Mouse (Mus musculus) neural tube, embryonic 12.5 days (tissue): ENCODE data around the gene Gmds. TPM values are rescaled to one million over a fixed set of nuclear protein-coding genes. Genes with fewer than 3 reads are reported as not detected.
A peak's percentile ranks its signal among the peaks of the same experiment; 100 is the strongest.

Experiments
- ATAC-seq: fragments of 200-750 bp; cut with Nextera tagmentation; 2 replicates; pipeline ENCODE4 v1.8.0; 2017; ENCODE audit warnings: low read depth, mild to moderate bottlenecking, moderate TSS enrichment, moderate library complexity; ENCODE audit not compliant: low FRiP score
- H3K27ac ChIP-seq: fragments of 300-500 bp; sonication (generic); 2 replicates; pipeline ENCODE4 v1.5.1; 2016
- H3K27me3 ChIP-seq: fragments of 300-500 bp; sonication (generic); replicated peaks from 2 replicates; pipeline ENCODE4 v1.6.1; 2016; ENCODE audit warnings: mild to moderate bottlenecking
- H3K36me3 ChIP-seq: fragments of 300-500 bp; sonication (generic); 2 replicates; pipeline ENCODE4 v1.6.1; 2016; ENCODE audit warnings: mild to moderate bottlenecking
- H3K4me1 ChIP-seq: fragments of 300-500 bp; sonication (generic); 2 replicates; pipeline ENCODE4 v1.6.1; 2016
- H3K4me2 ChIP-seq: fragments of 300-500 bp; sonication (generic); replicated peaks from 2 replicates; pipeline ENCODE4 v1.6.1; 2016; ENCODE audit warnings: mild to moderate bottlenecking
- H3K4me3 ChIP-seq: fragments of 300-500 bp; sonication (generic); 2 replicates; pipeline ENCODE4 v1.5.1; 2016
- H3K9ac ChIP-seq: fragments of 300-500 bp; sonication (generic); 2 replicates; pipeline ENCODE4 v1.6.1; 2016; ENCODE audit warnings: mild to moderate bottlenecking
- H3K9me3 ChIP-seq: fragments of 300-500 bp; sonication (generic); 2 replicates; pipeline ENCODE4 v1.6.1; 2016; ENCODE audit warnings: mild to moderate bottlenecking
- WGBS: fragments of 180-500 bp; shearing (Covaris S2); methylation state at CpG from one replicate; pipeline ENCODE4 v1.1.7; 2016; 5-methylcytosine and 5-hydroxymethylcytosine counted together
- polyA plus RNA-seq: library from polyadenylated mRNA; unstranded; fragments of >200 nt; fragmentation: Nextera tagmentation; extraction: Ambion mirVana; gene quantifications from 2 replicates; pipeline ENCODE4 v1.2.1, GENCODE M21; 2016

Gene Gmds
- polyA plus RNA-seq, 1 experiment from 2014 or later: 30.2 TPM

DNA sequence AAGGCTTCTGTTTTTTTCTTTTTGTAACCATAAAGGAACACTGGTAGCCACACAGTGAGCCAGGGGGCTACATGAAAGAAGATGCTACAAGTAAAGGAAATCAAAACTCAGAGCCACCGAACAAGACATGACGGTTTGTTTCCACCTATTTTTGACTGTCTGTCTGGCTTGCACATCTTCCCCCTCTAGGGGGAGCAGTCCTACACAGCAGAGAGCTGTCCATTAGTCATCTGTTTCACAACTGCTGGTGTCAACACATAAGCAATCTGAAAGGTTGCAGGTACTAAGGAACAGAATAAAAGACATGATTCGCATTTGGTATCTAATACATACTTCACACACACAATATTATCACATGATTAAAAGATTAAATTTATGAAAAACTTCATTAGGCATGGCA, 25.9 kb downstream of the Gmds start:
- Histone ChIP-seq H3K4me3 (no peak overlapping the region), H3K27me3 (no peaks in the 10 kb centered on the region), H3K9ac (no peak overlapping the region), H3K4me1 (no peaks in the 10 kb centered on the region), H3K4me2 (no peak overlapping the region), H3K36me3 (no peaks in the 10 kb centered on the region), H3K27ac (no peak overlapping the region), H3K9me3 (no peaks in the 10 kb centered on the region)
- ATAC-seq: no peak
- 72% methylated on average over 3 of the region's 3 CpGs for WGBS

DNA sequence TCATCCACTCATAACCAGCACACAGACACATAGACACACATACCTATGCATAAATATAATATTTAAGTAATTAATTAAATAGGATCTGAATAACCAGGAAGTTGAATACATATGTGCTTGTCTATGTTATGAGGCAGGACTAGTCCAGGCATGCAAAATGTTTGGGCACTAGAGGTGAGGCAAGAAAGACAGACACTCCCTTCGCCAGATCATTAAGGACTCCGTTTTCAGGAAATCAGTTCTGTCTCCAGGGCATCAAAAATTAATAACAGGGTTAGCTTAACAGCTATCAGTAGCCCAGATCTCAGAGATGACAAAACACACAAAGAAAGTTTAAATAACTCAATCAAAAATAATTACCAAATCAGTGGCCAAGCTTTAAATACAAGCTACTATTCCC, 27.1 kb downstream of the Gmds start:
- no peak for ATAC-seq
- H3K27ac ChIP-seq: no peak overlapping the region
- no peak overlapping the region for H3K4me2 ChIP-seq
- no peak overlapping the region for H3K9ac ChIP-seq
- H3K4me1 ChIP-seq: no peaks in the 10 kb centered on the region
- H3K27me3 ChIP-seq: no peaks in the 10 kb centered on the region
- no peaks in the 10 kb centered on the region for H3K36me3 ChIP-seq
- H3K9me3 ChIP-seq: no peaks in the 10 kb centered on the region
- 90% methylated on average over 2 of the region's 2 CpGs for WGBS
- no peak overlapping the region for H3K4me3 ChIP-seq

DNA sequence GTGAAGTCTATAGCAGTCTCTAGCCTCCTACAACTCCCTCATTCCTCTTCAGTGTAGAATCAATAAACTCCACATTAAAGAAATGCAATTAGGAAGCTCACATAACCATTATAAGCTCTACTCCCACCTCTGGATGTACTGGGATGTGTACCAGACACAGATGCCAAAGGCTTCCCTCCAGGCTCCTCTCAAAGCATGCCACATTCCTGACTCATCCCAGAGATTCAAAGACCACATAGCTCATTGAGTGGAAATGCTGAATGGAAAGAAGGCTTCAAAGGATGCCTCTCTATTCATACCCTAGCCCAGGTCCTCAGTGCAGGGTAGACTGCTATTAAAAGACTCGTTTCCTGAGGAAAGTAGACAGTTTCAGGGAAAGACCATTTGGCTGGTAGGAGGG, 40.1 kb downstream of the Gmds start:
- H3K4me2 ChIP-seq: no peak overlapping the region
- H3K9ac ChIP-seq: no peak overlapping the region
- no peaks in the 10 kb centered on the region for H3K4me1 ChIP-seq
- H3K27me3 ChIP-seq: no peaks in the 10 kb centered on the region
- H3K4me3 ChIP-seq: no peak overlapping the region
- no peak overlapping the region for H3K27ac ChIP-seq
- no peaks in the 10 kb centered on the region for H3K36me3 ChIP-seq
- WGBS: 3% methylated on average over 1 of the region's 1 CpGs
- ATAC-seq: no peak
- no peaks in the 10 kb centered on the region for H3K9me3 ChIP-seq

DNA sequence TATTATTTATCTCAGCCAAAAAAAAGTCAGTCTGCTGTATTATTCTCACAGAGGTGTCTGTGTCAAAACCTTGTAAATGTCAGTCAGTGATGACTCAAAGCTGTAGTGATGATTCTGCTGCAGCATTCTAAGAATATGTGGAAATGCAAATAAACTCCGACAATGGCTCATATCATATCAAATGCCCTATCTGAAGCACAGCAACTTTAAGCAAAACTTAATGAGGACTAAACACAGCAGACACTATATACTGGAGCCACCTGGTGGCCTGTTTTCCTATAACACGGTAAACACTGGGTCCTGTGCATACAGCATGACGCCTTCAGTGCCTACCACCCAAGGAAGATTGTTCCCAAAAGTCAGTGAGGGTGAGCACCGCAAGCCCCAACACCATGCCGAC, 41.1 kb downstream of the Gmds start:
- no peak overlapping the region for H3K27ac ChIP-seq
- H3K4me1 ChIP-seq: no peaks in the 10 kb centered on the region
- no peaks in the 10 kb centered on the region for H3K36me3 ChIP-seq
- H3K9me3 ChIP-seq: no peaks in the 10 kb centered on the region
- H3K4me3 ChIP-seq: no peak overlapping the region
- H3K4me2 ChIP-seq: no peak overlapping the region
- WGBS: 57% methylated on average over 5 of the region's 5 CpGs
- peak; percentile 70; the same call in 1 of the 2 replicates for ATAC-seq
- H3K27me3 ChIP-seq: no peaks in the 10 kb centered on the region
- no peak overlapping the region for H3K9ac ChIP-seq

DNA sequence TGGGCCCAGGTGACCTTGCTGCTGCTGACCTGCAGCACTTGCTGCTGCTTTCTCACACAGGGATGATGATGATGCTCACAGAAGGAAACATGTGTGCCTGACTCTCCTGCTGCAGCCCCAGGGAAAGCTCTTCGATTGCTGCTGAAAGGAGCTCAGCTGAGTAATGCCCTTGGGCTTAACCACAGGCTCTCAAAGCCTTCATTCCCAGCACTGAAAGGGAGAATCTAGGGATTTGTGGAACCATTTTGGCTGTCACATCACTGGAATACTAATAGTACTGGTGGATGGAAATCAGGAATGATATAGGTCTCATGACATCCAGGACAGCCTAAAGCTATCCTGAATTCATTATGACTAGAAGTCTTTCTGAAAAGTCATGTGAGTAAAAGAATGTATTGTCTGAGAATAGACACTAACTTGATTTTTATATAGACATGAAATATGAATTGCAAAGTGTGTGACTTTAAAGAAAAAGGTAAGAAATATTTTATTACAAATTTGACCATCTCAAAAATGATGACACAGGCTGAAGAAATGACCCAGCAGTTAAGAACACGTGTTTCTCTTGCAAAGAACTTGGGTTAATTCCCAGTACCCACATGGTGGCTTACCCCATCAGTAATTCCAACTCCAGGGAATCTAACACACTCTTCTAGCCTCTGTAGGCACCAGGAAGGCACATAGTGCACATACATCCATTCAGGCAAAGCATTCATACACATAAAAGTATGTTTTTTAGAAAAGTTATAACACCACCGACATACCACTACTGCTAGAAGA, 43.9 kb downstream of the Gmds start:
- Histone ChIP-seq H3K36me3 (no peaks in the 10 kb centered on the region), H3K27ac (no peak overlapping the region), H3K9ac (no peak overlapping the region), H3K27me3 (no peaks in the 10 kb centered on the region), H3K4me1 (no peaks in the 10 kb centered on the region), H3K4me3 (no peak overlapping the region), H3K9me3 (no peaks in the 10 kb centered on the region), H3K4me2 (no peak overlapping the region)
- 74% methylated on average over 3 of the region's 3 CpGs for WGBS
- ATAC-seq: no peak

DNA sequence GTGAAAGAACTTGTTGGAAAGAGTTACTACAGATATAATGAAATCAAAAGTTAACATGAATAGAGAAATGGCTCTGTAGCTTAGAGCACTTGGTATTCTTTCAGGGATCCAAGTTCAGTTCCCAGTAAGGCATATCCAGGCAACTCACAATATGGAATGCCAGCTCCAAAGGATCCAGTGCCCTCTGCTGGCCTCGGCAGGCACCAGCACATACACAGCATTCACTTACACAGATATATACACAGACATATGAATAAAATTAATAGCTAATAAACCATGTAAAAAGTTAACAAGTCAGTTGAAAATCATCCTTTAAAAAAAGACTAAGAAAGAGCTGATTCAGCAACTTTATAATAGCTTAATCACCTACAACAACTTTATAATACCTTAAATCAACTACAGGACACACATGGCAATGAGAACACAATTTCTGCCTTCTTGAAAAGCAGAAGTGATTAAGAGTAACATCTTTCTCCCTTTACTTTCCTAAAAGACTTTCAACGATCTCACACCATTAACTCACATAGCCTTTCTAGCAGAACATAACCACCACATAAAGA, 65.5 kb downstream of the Gmds start:
- WGBS: 93% methylated on average over 2 of the region's 2 CpGs
- H3K36me3 ChIP-seq: no peaks in the 10 kb centered on the region
- no peak for ATAC-seq

DNA sequence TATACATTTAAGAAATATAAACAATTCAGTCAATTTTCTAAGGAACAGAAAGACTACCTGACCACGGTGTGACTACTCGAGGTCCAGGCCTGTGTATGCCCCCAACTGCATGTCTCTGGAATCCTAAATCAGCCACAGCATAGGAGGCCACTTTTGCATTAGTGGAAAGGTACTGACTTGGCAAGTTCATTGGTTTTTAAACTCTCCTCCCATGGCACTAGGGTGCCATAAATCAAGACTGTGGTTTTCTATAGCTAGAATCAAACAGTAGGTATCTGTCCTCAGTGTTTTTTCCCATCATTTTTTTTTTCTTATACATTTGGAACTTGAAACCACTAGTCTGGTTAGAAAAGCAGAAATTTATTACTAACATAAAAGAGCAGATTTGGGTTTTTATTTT, 68.8 kb downstream of the Gmds start:
- WGBS: 69% methylated on average over 2 of the region's 2 CpGs
- H3K9me3 ChIP-seq: no peaks in the 10 kb centered on the region
- H3K4me1 ChIP-seq: no peaks in the 10 kb centered on the region
- H3K27ac ChIP-seq: no peak overlapping the region
- no peak overlapping the region for H3K9ac ChIP-seq
- no peaks in the 10 kb centered on the region for H3K27me3 ChIP-seq
- no peak for ATAC-seq
- H3K4me2 ChIP-seq: no peak overlapping the region
- H3K4me3 ChIP-seq: no peak overlapping the region
- H3K36me3 ChIP-seq: no peaks in the 10 kb centered on the region

More for the DNA sequence above, 65.5 kb downstream of the Gmds start:
- Histone ChIP-seq H3K4me3 (no peak overlapping the region), H3K27ac (no peak overlapping the region), H3K9ac (no peak overlapping the region), H3K9me3 (no peaks in the 10 kb centered on the region), H3K4me1 (no peaks in the 10 kb centered on the region), H3K27me3 (no peaks in the 10 kb centered on the region), H3K4me2 (no peak overlapping the region)

DNA sequence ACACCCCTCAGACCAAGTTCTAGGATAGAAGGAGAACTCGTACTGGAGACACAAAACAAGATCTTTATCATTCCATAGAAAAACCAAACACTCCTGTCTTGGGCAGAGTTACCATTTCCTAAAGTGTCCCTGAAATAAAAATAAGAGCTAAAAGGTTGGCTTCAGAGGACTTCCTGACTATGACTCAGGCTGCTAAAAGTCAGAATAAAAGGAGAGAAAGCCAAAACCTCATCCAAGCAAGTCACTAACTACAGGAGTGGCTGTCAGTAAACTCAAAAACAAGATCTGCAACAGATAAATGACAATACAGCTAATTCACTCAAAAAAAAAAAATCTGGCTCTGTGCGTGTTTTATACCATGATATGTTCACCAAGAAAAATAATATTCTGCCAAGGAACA, 69.3 kb downstream of the Gmds start:
- Histone ChIP-seq H3K9ac (no peak overlapping the region), H3K9me3 (no peaks in the 10 kb centered on the region), H3K4me3 (no peak overlapping the region), H3K27ac (no peak overlapping the region), H3K4me2 (no peak overlapping the region), H3K4me1 (no peaks in the 10 kb centered on the region), H3K36me3 (no peaks in the 10 kb centered on the region), H3K27me3 (no peaks in the 10 kb centered on the region)
- ATAC-seq: no peak
- 89% methylated on average over 2 of the region's 2 CpGs for WGBS

DNA sequence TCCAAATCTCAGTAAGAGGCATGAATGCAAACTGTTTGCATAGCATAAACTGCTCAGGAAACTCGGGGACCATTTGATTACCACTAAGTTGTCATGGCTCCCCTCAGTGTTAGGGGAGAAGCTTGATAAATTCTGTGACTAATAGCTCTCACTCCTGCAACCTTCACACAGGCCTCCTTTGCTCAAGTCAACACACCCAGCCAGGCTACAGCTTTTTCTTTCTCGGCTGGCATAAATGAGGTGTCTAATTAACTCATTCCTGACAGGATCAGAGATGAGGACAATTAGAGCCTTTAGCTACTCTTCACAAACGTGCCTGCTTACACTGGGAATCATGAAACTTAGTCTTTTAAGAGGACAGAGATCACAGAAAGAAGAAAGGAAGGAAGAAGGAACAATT, 70.3 kb downstream of the Gmds start:
- Histone ChIP-seq H3K27ac (no peak overlapping the region), H3K27me3 (no peaks in the 10 kb centered on the region), H3K4me2 (no peak overlapping the region), H3K9ac (no peak overlapping the region), H3K4me3 (no peak overlapping the region), H3K4me1 (no peaks in the 10 kb centered on the region), H3K36me3 (no peaks in the 10 kb centered on the region), H3K9me3 (no peaks in the 10 kb centered on the region)
- 24% methylated on average over 3 of the region's 3 CpGs for WGBS
- ATAC-seq: no peak

DNA sequence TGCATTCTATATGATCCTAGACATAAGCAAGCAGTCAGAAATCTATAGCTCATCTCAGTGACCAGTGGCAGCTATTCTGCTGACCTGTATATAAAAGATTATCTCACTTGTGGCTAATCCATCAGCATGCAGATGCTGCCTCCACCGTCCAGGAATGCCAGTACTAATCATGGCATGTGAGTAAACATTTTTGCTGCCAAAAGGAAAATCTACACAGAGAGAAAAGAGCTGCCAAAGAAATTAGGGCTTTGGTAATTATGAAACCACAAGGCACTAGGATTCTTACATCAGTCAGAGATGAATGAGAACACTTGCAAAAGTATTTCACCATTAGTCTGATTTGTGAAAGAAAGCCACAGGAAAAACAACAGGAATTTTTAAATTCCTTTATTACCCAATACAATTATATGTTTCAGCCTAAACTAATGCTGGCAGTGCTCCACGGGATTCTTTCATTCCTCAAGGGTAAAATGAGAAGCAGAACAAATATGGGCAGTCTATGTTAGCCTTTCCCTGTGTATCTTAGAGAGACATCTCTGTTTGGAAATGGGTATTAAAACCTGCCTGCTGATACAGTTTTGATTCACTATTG, 71.3 kb downstream of the Gmds start:
- no peak overlapping the region for H3K4me2 ChIP-seq
- H3K27ac ChIP-seq: no peak overlapping the region
- WGBS: 58% methylated on average over 2 of the region's 2 CpGs
- H3K9me3 ChIP-seq: no peaks in the 10 kb centered on the region
- no peak for ATAC-seq
- no peak overlapping the region for H3K9ac ChIP-seq
- no peaks in the 10 kb centered on the region for H3K36me3 ChIP-seq
- H3K4me1 ChIP-seq: no peaks in the 10 kb centered on the region
- H3K27me3 ChIP-seq: no peaks in the 10 kb centered on the region
- H3K4me3 ChIP-seq: no peak overlapping the region

DNA sequence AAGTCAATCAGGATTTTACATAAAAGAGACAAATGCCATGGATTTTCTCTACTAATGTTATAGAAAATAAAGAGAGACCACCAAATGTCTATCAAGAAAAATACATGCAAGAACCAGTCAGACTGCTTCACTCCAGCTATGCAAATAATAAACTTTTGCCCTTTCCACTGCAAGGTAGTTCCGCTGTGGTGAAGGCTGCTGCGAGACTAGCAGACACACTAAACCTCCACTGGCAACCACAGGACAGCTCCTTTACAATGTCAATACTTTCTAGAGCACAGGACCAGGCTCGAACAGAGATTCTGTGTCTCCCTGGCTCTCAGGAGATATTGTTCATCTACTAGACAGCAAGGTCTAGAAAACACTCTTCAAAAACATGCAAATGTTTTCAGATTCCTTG, 71.8 kb downstream of the Gmds start:
- no peak overlapping the region for H3K27ac ChIP-seq
- WGBS: 68% methylated on average over 3 of the region's 3 CpGs
- H3K4me1 ChIP-seq: no peaks in the 10 kb centered on the region
- no peaks in the 10 kb centered on the region for H3K27me3 ChIP-seq
- no peaks in the 10 kb centered on the region for H3K9me3 ChIP-seq
- H3K4me2 ChIP-seq: no peak overlapping the region
- ATAC-seq: no peak
- no peak overlapping the region for H3K4me3 ChIP-seq
- no peaks in the 10 kb centered on the region for H3K36me3 ChIP-seq
- no peak overlapping the region for H3K9ac ChIP-seq

DNA sequence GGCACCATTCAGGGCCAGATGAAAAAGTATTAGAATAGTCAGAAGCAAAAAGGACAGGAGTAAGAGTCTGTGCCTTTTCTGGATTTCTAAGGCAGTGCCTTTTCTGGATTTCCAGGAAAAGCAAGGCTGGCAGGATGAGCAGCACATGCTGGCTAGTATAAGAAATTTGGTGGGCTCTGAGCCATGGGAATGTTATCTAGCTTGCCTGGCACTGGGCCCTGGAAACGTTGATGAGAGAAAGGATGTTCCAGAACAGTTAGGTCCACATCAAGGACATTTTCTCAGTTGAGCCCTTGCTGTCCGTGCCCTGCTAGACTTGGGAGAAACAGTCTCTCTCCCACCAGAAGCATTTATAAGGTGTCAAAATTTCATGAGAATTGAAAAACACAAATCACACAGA, 82.4 kb downstream of the Gmds start:
- Histone ChIP-seq H3K27me3 (no peaks in the 10 kb centered on the region), H3K36me3 (no peaks in the 10 kb centered on the region), H3K9me3 (no peaks in the 10 kb centered on the region), H3K4me3 (no peak overlapping the region), H3K9ac (no peak overlapping the region), H3K27ac (no peak overlapping the region), H3K4me2 (no peak overlapping the region), H3K4me1 (no peaks in the 10 kb centered on the region)
- WGBS: 81% methylated on average over 2 of the region's 2 CpGs
- no peak for ATAC-seq

DNA sequence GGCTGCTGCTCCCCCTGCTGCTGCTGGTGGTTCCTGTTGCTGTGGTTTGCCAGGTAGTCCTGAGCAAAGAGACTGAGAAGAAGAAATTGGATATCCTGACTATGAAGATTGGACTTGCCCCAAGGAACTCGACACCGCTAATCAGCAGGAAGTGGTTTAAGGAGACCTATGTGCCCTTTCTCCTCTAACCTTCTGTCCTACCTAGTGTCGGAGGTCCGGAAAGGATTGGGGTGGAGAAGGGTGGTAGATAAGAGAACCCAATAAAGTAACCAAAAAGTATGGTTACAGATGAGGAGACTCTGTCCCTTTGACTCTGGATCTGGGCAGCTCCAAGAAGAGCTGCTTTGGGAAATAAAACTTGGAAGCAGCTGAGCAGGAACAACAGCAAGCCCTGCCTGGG, 86.3 kb downstream of the Gmds start:
- no peak overlapping the region for H3K4me2 ChIP-seq
- no peak overlapping the region for H3K4me3 ChIP-seq
- 74% methylated on average over 4 of the region's 4 CpGs for WGBS
- no peak overlapping the region for H3K9ac ChIP-seq
- H3K27ac ChIP-seq: no peak overlapping the region
- no peaks in the 10 kb centered on the region for H3K4me1 ChIP-seq
- H3K9me3 ChIP-seq: no peaks in the 10 kb centered on the region
- H3K36me3 ChIP-seq: no peaks in the 10 kb centered on the region
- no peaks in the 10 kb centered on the region for H3K27me3 ChIP-seq
- no peak for ATAC-seq
